Mouse (Mus musculus): ENCODE measurements around the gene Cald1.

Cald1 gene

DNA sequence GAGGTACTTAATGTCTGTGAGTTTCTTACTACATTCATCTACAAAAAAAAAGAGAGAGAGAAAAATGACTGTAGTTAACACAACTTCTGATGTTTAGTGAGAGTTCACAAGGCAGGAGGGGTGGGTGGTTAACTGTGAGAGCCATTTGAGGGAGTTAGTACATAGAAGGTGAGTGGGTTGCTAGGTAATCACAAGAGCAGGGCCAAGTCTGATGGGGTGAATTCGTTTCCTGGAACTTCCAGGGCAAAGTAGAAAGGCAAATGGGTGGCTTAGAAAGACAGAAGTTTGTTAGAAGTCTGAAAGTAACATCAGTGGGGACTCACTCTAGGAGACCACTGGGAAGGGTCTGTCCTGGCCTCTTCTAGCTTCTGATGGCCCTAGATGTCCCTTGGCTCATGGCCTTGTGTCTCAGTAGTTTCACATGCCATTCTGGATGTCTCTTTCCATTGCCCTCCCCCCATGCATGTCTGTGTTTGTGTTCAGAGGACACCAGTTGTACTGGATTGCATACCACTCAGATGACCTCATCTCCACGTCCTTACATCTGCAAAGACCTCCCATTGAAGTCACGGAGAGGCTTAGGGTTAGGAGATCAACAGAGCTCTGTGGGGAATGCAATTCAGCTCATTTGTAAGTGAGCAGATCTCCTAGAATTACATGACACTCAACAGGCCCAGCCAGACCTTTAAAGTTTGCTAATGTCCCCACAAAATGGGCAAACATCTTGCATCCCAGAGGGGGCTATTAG, 118.8 kb downstream of the Cald1 start:
- DNase-seq (ENCODE audit: inconsistent ontology term): peak; percentile 72

DNA sequence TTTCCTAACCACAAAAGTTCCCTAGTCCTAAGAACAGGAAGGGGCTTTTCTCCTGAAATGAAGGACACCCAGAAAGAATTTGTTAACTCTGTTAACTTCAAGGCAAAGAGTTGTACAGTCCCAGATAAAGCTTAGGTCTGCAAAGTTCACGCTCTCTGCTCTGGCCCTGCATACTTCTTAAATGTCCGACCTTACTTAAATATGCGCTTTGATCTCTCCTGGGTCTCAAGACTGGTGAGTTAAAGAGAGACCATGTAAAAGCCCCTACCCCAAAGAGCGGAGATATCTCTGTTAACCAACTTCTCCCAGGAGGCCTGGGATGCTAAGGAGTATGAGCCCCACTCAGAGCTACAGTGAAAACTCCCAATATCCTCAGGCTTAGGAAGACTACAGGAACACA, 119.4 kb downstream of the Cald1 start:
- DNase-seq (ENCODE audit: inconsistent ontology term): no peak

DNA sequence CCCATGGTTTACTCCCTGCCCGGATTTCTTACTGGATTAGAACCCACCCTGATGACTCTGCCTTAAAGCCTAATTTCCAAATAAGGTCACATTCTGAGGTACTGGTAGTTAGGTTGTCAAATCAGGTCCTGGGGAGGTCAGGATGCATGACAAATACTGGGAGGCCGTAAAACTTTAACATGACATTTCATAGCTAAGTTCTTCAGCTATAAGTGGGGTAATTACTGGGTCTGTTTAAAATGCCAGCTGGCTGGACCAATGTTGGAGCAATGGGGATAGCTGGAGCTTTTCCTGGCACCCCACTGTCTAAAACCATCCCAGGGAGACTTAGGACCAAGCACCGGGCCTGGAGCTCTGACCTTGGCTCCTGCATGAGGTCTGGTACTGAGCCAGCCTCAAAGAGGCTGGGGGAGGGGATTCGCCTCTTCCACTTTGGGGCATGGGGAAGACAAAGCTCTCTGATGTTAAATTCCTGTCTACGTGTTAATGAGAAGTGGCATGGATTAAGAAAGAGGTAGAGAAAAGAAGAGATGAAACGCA, 120.9 kb downstream of the Cald1 start:
- DNase-seq (ENCODE audit: inconsistent ontology term): no peak

DNA sequence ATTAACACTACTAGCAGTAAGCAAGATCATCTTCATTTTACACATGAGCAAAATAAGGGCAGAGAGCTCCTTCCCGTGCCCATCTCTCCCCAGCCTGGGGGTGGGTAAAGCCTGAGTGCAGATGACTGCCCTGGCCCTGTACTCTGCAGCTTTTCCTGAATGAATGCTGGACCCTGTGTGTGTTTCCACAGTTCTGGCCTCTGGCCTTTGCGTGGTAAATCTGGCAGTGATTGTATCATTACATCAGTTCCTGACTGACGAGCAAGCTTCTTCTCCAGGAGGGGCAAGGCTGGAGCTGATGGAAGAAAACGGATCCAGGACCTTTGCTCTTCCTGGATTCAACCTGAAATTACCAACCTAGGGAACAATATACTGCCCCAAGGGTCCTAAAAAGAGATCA, 122.1 kb downstream of the Cald1 start:
- DNase-seq (ENCODE audit: inconsistent ontology term): peak; percentile 54

DNA sequence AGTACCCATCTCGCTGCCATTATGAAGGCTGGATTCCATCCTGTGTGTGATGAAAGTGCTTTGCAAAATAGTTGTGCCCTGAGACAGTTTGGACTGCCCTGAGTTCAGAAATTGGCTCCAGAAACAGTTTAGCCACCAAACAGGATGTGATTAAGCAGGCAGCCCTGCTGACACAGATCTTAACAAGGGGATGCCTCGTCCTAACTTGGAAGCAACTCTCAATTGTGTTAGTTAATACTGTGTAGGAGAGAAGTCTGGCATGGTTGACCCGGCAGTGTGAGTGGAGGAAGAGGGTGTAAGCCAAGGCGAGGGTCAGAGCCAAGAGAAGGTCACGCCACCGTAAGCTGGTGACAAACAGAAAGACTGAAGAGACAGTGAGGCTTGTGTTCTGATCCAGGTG, 123.4 kb downstream of the Cald1 start:
- peak; percentile 91 for DNase-seq (ENCODE audit: inconsistent ontology term)

DNA sequence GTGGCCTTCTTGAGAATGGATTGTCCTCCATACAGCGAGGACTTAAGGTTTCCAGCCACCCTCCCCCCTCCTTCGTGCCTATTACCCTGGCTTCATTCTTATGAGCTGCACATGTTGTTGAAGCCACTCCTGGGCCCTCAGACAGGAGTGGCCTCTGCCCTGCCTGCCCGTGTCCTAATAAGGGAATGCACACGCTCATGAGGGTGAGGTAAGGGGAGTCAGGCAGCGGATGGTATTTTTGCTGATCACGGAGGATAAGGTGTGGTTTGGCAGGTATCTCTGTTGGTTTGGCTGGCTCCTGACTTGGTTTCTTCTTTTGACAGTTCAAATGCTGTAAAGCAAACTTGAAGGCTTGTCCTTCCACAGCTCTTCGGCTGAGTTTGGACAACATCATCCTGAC, 124.4 kb downstream of the Cald1 start:
- DNase-seq (ENCODE audit: inconsistent ontology term): no peak

DNA sequence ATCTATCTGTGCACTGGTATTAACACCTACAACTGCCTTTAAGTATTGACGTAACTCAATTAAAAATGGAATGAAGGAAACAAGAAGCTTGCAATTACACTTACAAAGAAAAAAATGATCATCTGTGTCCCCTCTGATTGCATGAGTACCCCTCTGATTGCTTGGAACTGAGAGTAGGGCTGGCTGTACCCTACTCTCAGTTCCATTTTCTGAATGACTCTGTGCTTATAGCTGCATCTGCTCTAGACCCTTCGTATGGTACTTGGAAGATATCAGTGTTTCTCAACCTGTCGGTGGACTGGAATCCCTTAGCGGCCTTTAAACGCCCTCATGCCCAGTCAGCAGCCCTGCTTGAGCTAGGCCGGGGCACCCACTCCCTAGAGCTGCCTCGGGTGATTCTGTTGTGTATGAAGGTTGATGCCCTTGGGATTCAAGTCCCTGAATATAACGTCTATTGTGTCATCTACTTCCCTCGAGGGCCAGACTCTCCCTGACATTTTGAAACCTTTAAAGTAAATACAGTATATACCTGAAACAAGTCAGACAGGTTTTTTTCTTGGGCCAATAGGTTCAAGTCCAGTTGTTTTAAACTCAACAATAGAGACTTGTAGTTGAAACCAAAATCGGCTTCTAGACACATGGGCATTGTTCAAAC, 125.1 kb downstream of the Cald1 start:
- DNase-seq (ENCODE audit: inconsistent ontology term): no peak

DNA sequence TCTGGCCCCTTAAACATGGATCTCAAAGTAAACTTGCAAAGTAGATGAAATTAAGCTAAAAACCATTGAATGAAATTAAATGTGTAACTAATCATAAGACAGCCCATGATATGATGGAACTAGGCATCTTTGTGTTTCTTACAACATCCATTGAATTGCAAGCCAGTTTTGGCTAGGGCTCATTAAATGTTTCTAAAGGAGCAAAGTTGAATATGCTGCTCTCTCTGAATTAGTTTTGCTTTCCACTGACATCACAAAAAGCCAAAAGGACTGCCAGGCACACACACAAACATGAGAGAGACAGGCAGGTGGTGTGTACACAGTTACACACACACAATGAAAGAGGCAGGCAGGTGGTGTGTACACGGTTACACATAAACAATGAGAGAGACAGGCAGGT, 127.4 kb downstream of the Cald1 start:
- no peak for DNase-seq (ENCODE audit: inconsistent ontology term)

DNA sequence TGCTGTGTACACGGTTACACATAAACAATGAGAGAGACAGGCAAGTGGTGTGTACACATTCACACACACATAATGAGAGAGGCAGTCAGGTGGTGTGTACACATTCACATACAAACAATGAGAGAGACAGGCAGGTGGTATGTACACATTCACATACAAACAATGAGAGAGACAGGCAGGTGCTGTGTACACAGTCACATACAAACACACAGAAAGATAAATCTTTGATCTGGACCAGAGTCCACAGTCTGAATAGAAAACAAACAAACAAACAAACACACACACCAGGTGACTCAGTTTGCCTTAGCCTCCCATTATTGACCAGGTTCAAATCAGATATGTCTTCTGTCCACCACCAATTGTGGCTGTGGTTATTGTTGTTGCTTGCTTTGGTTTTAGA, 127.8 kb downstream of the Cald1 start:
- DNase-seq (ENCODE audit: inconsistent ontology term): no peak

DNA sequence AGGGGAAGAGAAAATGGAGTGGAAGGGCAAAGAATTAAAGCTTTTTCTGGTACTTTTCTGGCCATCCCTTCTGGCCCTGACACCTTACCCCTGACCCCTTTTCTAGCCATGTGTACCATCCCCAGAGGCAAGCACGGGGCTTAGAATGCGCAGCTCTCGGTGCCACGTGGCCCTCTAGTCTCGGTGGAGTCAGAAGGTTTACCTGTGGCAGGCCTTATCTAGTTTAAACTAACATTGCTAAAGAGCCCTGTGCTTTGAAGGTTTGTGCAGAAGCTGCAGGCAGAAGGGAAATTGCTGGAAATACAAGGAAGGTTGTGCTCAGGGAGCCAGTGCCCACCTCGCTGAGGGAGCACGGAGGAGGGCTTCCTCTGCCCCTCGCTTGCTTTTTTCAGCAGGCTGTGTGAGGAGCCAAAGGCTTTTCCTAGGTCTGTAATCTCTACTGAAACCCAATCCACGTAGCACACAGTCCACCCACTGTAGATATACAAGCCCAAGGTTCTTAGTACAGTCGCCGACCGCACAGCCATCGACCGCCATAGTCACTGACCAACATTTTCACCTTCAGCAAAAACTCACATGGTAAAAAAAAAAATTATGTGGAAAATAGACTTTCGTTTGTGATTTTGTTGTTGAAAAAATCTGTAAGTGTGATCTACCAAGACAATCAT, 129.2 kb downstream of the Cald1 start:
- DNase-seq (ENCODE audit: inconsistent ontology term): no peak

DNA sequence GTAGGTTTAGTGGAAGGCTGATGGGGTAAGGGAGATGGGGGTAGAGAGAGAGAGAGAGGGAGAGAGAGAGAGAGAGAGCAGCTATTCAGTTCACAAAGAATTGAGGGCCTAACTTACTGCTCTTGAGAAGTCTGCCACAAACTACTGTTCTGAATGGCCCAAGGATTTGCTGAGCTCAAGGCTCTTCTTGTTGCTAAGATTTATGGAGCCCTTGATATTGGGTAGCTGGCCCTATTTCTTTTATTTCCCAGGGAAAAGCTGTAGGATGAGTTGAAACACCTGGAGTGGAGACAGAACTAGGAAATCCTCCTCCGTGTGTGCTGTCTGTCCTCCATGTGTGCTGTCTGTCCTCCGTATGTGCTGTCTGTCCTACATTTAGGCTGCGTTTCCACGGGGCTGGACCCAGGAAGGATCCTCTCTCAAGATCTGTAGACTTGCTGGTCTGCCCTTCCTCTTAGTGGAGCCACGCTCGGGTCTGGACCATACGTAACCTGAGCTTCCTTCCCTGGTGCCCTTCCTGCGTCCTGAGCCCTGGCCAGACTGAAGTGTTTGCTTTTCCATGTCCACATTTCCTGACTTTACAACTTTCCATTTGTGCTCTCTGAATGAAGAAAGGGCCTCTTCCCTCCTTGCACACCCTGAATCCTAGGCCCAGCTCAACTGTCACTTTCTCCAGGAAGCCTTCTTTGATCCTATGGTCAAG, 131.3 kb downstream of the Cald1 start:
- DNase-seq (ENCODE audit: inconsistent ontology term): no peak

DNA sequence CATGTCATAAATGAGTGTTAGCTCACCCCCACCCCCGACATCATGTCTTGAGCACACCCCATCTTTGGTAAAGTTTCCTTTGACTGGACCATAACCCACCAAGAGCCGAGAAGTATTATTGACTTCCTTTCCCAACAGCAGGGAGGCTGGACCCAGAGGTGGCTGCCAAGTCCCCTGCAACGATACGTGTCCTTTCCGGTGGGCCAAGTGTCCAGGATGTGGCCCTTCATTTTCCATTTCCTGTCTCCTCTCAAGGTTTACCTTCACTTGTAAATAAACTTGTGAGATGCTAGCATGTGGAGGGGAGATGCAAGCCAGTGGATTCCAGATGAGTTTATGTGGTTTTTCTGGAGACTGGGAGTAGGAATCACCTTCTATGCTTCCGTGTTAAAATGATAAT, 132.7 kb downstream of the Cald1 start:
- DNase-seq (ENCODE audit: inconsistent ontology term): no peak

DNA sequence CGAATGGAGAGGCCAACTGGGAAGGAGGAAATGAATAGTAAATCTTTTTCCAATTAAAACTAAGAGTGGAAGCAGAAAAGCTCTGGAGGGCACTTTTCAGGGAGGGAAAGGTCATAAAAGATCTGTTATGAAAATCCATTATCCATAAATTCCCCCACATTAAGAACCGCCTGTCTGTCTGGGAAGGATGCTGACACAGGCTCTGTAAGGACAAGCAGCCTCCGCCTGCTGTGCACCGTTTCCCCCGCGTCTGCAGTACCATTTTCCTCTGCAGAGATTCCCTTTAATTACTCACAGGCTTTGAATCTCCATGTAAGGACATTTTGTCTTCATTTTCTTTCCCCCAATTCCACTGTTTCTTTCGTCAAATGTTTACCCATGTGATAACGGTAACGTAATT, 133.2 kb downstream of the Cald1 start:
- no peak for DNase-seq (ENCODE audit: inconsistent ontology term)

DNA sequence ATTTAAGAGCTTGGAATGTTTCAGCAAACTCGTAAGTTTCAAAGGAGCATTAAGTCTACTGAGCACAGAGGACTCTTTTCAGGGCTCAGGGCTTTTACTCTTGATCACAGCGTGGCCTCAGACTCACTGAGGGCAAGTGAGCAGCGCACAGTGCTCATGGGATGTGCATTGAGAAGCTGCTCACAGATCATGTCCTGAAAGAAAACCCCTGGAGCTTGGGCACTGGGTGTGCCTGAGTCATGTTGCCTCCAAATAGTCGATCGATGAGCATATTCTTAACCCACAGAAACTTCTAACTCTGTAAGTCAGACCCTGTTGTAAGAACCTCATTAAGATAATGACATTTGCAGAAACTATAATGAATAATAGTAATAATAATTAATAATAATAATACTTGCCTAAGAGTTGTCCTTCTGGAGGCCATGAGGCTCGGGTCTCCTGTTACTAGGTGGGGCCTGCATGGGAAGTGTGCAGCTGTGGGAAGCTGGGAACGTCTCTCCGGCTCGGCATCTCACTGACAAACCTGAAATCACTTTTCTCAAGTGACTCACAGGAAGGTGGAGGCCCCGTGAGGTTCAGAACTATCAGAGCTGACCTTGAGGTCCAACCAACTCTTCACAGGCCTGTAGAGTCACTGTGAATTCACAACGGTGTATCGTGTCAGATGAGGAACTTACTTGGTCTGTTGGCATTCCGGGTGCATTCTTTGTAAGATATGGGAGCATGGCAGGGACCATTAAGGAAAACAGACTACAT, 136.8 kb downstream of the Cald1 start:
- DNase-seq (ENCODE audit: inconsistent ontology term): no peak

DNA sequence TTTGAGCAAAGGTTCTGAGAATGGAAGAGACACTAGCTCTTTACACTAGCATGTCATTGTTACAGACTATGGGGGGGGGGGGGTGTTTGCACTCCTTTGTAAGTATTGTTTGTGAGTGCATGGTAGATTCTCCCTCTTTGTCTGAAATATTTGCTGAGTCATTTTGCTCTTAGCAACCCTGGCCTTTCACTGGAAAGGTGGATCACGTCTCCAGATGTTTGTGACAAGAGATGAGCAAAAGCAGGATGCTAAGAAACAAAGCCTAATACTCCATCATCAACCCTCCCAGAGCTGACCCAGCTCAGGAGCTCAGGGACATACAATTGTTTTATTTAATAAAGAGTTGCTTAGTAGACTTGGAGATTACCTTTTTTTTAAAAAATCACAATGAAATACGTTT, 138.6 kb downstream of the Cald1 start:
- no peak for DNase-seq (ENCODE audit: inconsistent ontology term)

DNA sequence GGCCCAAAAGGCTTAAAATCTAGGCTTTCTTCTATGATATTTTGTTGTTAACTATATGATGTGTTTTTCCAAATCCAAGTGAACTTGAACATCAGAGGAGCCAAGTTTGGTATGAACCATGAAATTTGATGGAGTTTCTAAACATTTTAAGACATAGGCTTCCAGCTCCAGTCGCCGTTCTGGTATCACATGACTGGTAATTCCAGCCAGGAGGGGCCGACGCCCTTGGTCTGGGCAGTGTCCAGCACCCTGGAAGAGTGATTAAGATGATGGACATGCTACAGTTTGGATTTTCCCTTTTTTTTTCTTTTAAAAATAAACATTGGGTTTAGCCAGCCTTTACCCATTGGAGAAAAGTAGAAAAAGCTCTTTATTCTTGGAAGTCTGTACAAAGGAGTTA, 145.6 kb downstream of the Cald1 start:
- DNase-seq (ENCODE audit: inconsistent ontology term): no peak

DNA sequence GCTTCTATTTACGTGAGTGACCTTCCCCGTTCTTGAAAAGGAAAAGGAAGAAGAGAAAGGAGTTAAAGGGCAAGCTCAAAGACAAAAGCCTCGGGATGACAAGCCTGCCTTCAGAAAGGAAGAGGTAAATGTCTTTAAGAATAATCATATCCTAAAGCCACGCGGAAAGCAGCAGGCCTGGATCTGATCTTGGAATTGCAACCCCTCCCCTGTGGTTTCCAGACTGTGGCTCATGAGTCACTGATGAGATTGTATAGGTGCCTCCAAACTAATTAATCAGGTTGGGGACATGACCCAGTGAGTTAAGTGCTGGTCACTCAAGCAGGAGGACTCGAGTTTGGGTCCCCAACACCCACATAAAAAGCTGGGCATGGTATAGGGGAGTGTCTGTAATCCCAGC, 149.5 kb downstream of the Cald1 start:
- DNase-seq (ENCODE audit: inconsistent ontology term): no peak

DNA sequence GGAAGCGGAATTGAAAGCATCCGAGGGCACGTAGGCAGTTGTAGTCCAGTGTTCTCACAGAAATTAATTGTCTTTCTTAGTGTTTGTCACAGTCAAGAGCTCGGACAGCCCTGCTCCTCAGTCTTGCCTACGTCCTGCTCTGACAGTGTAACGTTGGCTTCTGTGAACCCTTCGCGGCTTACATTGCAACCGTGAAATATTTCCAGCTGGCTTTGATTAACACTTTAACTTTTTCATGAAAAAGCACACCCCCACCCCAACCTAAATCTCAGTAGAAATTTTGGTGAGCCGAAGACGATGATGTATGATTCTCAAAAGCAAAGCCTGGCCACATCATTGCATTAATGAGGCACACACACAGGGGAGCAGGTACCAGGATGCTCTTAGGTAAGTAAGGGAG, 150.3 kb downstream of the Cald1 start:
- DNase-seq (ENCODE audit: inconsistent ontology term): no peak

DNA sequence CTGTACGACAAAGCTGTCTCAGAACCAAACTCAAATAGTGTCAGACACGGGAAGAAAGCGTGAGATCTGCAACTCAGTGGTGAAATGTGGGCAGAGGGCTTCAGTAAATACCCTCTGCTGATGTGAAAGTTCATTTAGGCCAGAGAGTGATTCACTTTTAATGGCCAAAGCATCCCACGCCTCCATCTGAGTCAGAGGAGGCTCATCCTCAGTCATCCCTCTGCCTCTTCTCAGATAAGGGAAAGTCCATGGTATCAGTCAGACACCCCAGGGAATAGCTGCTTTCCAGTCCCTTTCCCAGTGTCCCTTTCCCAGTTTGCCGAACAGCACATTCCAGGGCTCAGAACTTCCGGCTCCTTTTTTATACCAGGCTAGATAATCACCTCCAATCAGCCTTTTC, 151.2 kb downstream of the Cald1 start:
- DNase-seq (ENCODE audit: inconsistent ontology term): no peak

DNA sequence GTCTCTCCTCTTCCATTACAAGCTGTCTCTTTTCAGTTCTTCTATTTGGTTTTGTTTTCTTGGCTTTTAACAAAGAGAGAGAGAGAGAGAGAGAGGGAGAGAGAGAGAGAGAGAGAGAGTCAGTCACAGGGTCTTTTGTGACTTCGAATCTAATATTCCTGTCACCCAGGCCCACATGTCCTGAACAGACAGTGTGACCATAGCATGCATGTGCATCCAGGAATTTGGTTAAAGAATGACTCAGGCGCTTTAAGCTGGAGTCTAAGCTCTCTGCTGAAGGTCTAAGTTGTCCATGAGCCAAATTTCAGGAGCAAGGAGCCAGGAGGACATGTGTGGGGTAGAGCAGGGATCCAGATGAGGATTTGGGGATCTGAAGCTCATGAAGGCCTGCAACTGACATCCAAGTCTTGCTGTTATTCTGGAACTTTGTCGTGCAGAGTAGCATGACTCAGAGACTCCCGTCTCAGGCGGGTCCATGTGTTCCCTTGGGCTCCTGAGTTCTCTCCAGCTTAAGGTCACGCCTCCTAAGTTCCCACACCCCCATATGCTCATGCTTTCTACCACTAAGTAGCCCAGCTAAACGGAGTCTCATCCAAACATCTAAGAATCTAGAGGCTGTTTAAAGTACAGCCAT, 152.3 kb downstream of the Cald1 start:
- DNase-seq (ENCODE audit: inconsistent ontology term): peak; percentile 40

DNA sequence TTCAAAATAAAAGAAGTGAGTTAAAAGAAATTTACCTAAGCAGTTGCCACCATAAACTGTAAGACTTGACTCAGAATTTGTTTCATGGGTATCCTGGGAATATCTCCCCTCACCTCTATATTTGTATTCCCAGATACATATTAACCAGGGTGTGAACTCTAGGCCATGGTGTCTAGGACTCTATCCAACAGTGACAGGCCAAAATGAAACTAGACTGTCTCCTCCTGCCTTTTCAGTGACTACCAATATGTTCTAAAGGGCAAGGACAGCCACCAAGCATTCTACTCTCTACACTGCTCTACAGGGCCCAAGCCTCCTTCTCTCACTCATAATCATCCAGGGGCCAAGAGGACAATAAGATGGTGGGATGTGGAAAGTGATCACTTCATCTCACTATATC, 153.3 kb downstream of the Cald1 start:
- DNase-seq (ENCODE audit: inconsistent ontology term): no peak
